Mouse (Mus musculus) megakaryocyte, embryonic 14.5 days (primary cell): ENCODE measurements around the gene Gja8. TPM values are rescaled to one million over a fixed set of nuclear protein-coding genes. Genes with fewer than 3 reads are reported as not detected.

Experiments
- H3K27me3 ChIP-seq: replicated peaks from 2 replicates; pipeline ENCODE3; 2012; ENCODE audit warnings: inconsistent platforms
- H3K36me3 ChIP-seq: replicated peaks from 2 replicates; pipeline ENCODE3; 2012; ENCODE audit warnings: low read length, inconsistent platforms, mixed read lengths
- H3K4me1 ChIP-seq: 2 replicates; pipeline ENCODE4 v1.6.1; 2012; ENCODE audit warnings: inconsistent platforms
- H3K4me3 ChIP-seq: replicated peaks from 2 replicates; pipeline ENCODE3; 2012; ENCODE audit warnings: moderate library complexity, mild to moderate bottlenecking, inconsistent platforms
- H3K9me3 ChIP-seq: 2 replicates; pipeline ENCODE4 v1.6.1; 2012; ENCODE audit warnings: inconsistent platforms
- FLI1 ChIP-seq: IDR thresholded peaks from 2 replicates; pipeline ENCODE4 v1.6.1; 2012; ENCODE audit warnings: low read length, inconsistent platforms, mixed read lengths
- GATA1 ChIP-seq: IDR thresholded peaks from 3 replicates; pipeline ENCODE4 v1.6.1; 2012; ENCODE audit warnings: mixed read lengths, low read length, inconsistent platforms, borderline replicate concordance
- polyA plus RNA-seq: library from polyadenylated mRNA; stranded (reverse); fragments of >175 nt; gene quantifications from 2 replicates; pipeline ENCODE4 v1.2.3, GENCODE M21; 2012; ENCODE audit warnings: low replicate concordance; ENCODE audit not compliant: insufficient read depth

Gene Gja8
- polyA plus RNA-seq, 1 experiment = not detected

- no peaks in the 10 kb centered on the region for H3K36me3 ChIP-seq
- TF ChIP-seq FLI1 = no peak
- no peak for TF ChIP-seq GATA1
- H3K9me3 ChIP-seq = peaks cover 5% of the 10 kb centered on the region; the same call in 1 of the 2 replicates
- no peak overlapping the region for H3K4me3 ChIP-seq
- H3K27me3 ChIP-seq = peaks cover 36% of the 10 kb centered on the region
- peaks cover 8% of the 10 kb centered on the region; the same call in 1 of the 2 replicates for H3K4me1 ChIP-seq
Observed at GRCm38 (mm10) chr3:96936241-96936640, 10.4 kb upstream of the Gja8 start.

DNA sequence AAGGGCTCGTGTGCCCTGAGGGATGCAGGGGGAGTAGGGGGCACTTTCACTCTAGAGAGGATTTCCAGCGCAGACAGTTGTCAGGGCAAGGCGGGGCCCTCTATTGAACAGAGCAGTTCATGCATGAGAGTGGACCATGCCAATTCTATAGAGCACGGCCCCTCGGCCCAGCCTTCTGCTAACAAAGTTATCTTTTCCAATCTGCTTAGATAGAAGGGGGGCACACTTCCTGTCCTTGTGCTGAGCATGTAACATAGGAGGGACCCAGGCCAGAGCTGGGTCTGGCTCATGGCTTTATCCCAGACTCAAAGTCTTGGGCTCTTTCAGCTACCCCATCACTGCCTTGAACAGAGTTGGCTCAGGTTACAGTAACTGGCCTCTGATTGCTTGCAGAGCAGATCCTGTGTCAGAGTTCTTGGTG is 5.5 kb upstream of the Gja8 start:
- no peak for TF ChIP-seq GATA1
- TF ChIP-seq FLI1 = no peak
- Histone ChIP-seq H3K4me3 (no peak overlapping the region), H3K4me1 (no peaks in the 10 kb centered on the region), H3K36me3 (no peaks in the 10 kb centered on the region), H3K9me3 (no peaks in the 10 kb centered on the region), H3K27me3 (peaks cover 34% of the 10 kb centered on the region)

- Histone ChIP-seq H3K36me3 (no peaks in the 10 kb centered on the region), H3K4me1 (peaks cover 6% of the 10 kb centered on the region; the same call in 1 of the 2 replicates), H3K9me3 (0 out of 2 replicates have a peak, but pooled peaks cover 4% of the 10 kb centered on the region), H3K27me3 (peaks cover 17% of the 10 kb centered on the region), H3K4me3 (no peak overlapping the region)
- no peak for TF ChIP-seq GATA1
- TF ChIP-seq FLI1 = no peak
Observed at GRCm38 (mm10) chr3:96924631-96925030, 1.2 kb downstream of the Gja8 start.

DNA sequence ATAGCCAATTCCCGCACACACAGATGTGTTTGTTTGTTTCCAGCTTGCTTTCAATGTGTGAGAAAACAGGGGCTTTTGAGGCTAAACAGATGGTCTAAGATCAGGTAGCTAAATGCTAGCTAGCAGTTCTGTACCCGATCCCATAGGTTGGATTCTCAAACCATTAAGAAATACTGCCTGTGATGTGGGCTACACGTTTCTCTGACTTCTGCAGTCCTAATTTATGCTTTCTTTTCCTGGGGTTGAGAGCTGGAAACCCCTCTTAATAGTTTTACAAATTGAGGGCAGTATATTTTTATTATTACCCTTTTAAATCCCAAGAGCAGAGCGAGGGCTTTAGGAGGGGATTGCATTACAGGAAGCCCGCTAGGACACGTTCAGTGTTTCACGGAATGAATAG is 4.8 kb downstream of the Gja8 start:
- 0 out of 2 replicates have a peak, but pooled peaks cover 5% of the 10 kb centered on the region for H3K9me3 ChIP-seq
- TF ChIP-seq GATA1 = no peak
- TF ChIP-seq FLI1 = no peak
- peaks cover 6% of the 10 kb centered on the region; the same call in 1 of the 2 replicates for H3K4me1 ChIP-seq
- H3K27me3 ChIP-seq = peaks cover 13% of the 10 kb centered on the region
- no peaks in the 10 kb centered on the region for H3K36me3 ChIP-seq
- no peak overlapping the region for H3K4me3 ChIP-seq

DNA sequence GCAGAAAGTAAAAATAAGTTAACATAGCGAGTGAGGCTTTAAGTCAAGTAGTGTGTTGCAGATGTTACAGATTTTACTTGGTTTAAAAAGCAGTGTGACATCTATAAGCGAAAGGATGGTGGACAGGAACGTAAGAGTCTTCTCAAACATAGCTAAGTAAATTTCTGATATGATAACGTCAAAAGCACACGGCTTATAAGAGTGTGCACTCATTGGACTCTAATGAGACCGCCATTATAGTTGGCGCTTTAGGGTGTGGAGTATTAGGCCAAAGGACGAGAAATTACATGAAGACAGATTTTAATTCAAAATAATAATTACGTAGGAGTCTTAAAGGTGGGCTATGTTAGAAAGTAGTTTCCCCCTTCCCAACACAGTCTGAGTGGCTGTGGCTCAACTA is 20.2 kb downstream of the Gja8 start:
- H3K27me3 ChIP-seq = peaks cover 4% of the 10 kb centered on the region
- H3K4me3 ChIP-seq = peak overlapping the region; percentile 99
- peaks cover 2% of the 10 kb centered on the region for H3K36me3 ChIP-seq

GRCm38 (mm10) chr3:96904851-96905541 is 20.8 kb downstream of the Gja8 start, which contains the start of gene Gpr89:
Gpr89 (minus strand) TSS chr3:96905346.
- no peak for TF ChIP-seq FLI1
- TF ChIP-seq GATA1 = no peak
- Histone ChIP-seq H3K4me1 (peaks cover 42% of the 10 kb centered on the region), H3K27me3 (peaks cover 4% of the 10 kb centered on the region)

More for the DNA sequence above, 20.2 kb downstream of the Gja8 start:
- Histone ChIP-seq H3K4me1 (peaks cover 36% of the 10 kb centered on the region), H3K9me3 (no peaks in the 10 kb centered on the region)
- no peak for TF ChIP-seq GATA1
- no peak for TF ChIP-seq FLI1

DNA sequence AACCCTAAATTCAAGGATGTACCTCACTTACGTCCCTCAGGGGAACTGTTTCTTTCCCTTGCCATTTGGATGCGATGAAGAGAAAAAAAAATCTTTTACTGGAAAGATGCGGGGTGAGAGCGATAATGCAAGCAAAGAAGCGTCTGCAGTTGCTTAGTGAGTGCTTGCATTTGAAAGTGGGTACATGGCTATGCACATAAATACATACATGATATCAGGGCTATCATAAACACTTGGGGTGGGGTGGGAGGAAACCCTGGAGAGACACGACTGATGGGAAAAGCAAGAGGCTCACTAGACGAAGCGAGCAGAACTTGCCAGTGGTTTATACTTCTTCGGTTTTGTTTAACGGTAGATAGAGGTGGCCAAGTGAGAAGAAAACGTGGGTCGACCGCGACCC is 21.4 kb downstream of the Gja8 start, which contains the start of gene Gja5:
TSS of gene Gja5 (plus strand) at position 301 of the 400 bp plus-strand sequence.
- Histone ChIP-seq H3K4me1 (peaks cover 45% of the 10 kb centered on the region), H3K9me3 (no peaks in the 10 kb centered on the region), H3K4me3 (peak within 1 kb of the TSS; percentile 99), H3K27me3 (peaks cover 4% of the 10 kb centered on the region), H3K36me3 (peaks cover 6% of the 10 kb centered on the region)
- TF ChIP-seq GATA1 (no peak), FLI1 (no peak)

More at GRCm38 (mm10) chr3:96904851-96905541, 20.8 kb downstream of the Gja8 start, which contains the start of gene Gpr89:
- Histone ChIP-seq H3K36me3 (peaks cover 2% of the 10 kb centered on the region), H3K4me3 (peak within 1 kb of the TSS; percentile 99), H3K9me3 (no peaks in the 10 kb centered on the region)

- Histone ChIP-seq H3K27me3 (peaks cover 4% of the 10 kb centered on the region), H3K36me3 (peaks cover 15% of the 10 kb centered on the region), H3K9me3 (no peaks in the 10 kb centered on the region), H3K4me3 (no peak overlapping the region), H3K4me1 (peaks cover 45% of the 10 kb centered on the region)
- TF ChIP-seq GATA1 (no peak), FLI1 (no peak)
Observed at GRCm38 (mm10) chr3:96902336-96902999, 23.4 kb downstream of the Gja8 start.

DNA sequence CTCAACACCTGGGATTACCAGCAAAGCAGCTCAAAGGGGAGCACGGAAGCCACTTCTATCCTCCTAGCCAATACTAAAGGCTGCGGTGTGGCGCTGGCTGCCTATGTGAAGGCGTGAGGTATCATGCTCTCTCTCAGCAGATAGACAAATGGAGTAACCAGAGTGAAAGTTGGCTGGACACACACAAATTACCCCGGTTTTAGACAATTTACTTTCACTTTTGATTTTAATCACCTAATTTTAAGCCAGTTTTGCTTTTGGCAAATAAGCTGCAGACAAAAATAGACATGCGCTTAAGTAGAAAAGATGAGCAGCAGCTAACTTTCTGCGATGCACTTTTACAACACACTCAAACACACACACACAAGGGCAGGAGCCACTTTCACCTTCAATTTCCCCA is 42.1 kb downstream of the Gja8 start:
- TF ChIP-seq FLI1 (no peak), GATA1 (no peak)
- no peaks in the 10 kb centered on the region for H3K9me3 ChIP-seq
- peaks cover 29% of the 10 kb centered on the region for H3K4me1 ChIP-seq
- H3K4me3 ChIP-seq = no peak overlapping the region
- peaks cover 90% of the 10 kb centered on the region for H3K36me3 ChIP-seq
- no peaks in the 10 kb centered on the region for H3K27me3 ChIP-seq
